In genomic region chr1:181862676-181863374, GRCm38 (mm10) we compare ENCODE assay signal across 16 mouse cellular contexts. TPM values are rescaled to one million over a fixed set of nuclear protein-coding genes. Genes with fewer than 3 reads are reported as not detected.
A peak's percentile ranks its signal among the peaks of the same experiment; 100 is the strongest.
DNase-seq lines count a peak whose midpoint lies in the region; ATAC-seq and TF ChIP-seq lines count a peak whose summit lies in the region.
"Had no signal": no experiment of that assay in that cellular context is flagged by ENCODE, and none has a peak within 500 bp of the region (broad histone marks: within the 10 kb centered on the region; RNA-seq: fewer than 3 reads in every experiment).

No protein-coding gene starts in this region.

- 53% methylated on average over 16 of the region's 16 CpGs for WGBS in intestine, embryonic 15.5 days
- 46% methylated on average over 16 of the region's 16 CpGs for WGBS in forebrain, postnatal 0 days
- WGBS in heart, embryonic 12.5 days: 57% methylated on average over 16 of the region's 16 CpGs

- no peak overlapping the region for H3K4me2 ChIP-seq in intestine, embryonic 15.5 days (replicated peaks)
- H3K4me2 ChIP-seq in forebrain, postnatal 0 days (ENCODE audit: low read depth): no peak overlapping the region
- H3K4me2 ChIP-seq in heart, embryonic 12.5 days: no peak overlapping the region
- H3K4me2 ChIP-seq: limb, embryonic 15.5 days; neural tube, embryonic 15.5 days had no signal

- H3K9me3 ChIP-seq in E14TG2a.4 (ENCODE audit: low read length): peaks cover 11% of the 10 kb centered on the region
- H3K9me3 ChIP-seq in intestine, embryonic 15.5 days: no peaks in the 10 kb centered on the region
- H3K9me3 ChIP-seq in forebrain, postnatal 0 days (ENCODE audit: low read length): no peaks in the 10 kb centered on the region
- no peaks in the 10 kb centered on the region for H3K9me3 ChIP-seq in heart, embryonic 12.5 days (replicated peaks)
- H3K9me3 ChIP-seq: limb, embryonic 15.5 days; neural tube, embryonic 15.5 days had no signal

- no peaks in the 10 kb centered on the region for H3K27me3 ChIP-seq in E14TG2a.4 (ENCODE audit: insufficient read depth, low read length)
- H3K27me3 ChIP-seq in intestine, embryonic 15.5 days (replicated peaks): no peaks in the 10 kb centered on the region
- no peaks in the 10 kb centered on the region for H3K27me3 ChIP-seq in forebrain, postnatal 0 days (ENCODE audit: insufficient read depth, low read length)
- peaks cover 13% of the 10 kb centered on the region for H3K27me3 ChIP-seq in heart, embryonic 12.5 days (replicated peaks)
- H3K27me3 ChIP-seq: limb, embryonic 15.5 days; neural tube, embryonic 15.5 days had no signal

- H3K9ac ChIP-seq in intestine, embryonic 15.5 days: no peak overlapping the region
- H3K9ac ChIP-seq in forebrain, postnatal 0 days: no peak overlapping the region
- no peak overlapping the region for H3K9ac ChIP-seq in heart, embryonic 12.5 days
- H3K9ac ChIP-seq: limb, embryonic 15.5 days; neural tube, embryonic 15.5 days had no signal

- peak overlapping the region; percentile 57 for H3K27ac ChIP-seq in intestine, embryonic 15.5 days
- no peak overlapping the region for H3K27ac ChIP-seq in forebrain, postnatal 0 days (ENCODE audit: low read depth, low read length)
- no peak overlapping the region for H3K27ac ChIP-seq in heart, embryonic 12.5 days (ENCODE audit: poor library complexity, severe bottlenecking)
- H3K27ac ChIP-seq: heart, adult 2 months; kidney, postnatal 0 days; limb, embryonic 15.5 days; neural tube, embryonic 15.5 days had no signal

- H3K36me3 ChIP-seq in E14TG2a.4 (ENCODE audit: insufficient read depth, low read length): no peaks in the 10 kb centered on the region
- H3K36me3 ChIP-seq in intestine, embryonic 15.5 days: no peaks in the 10 kb centered on the region
- no peaks in the 10 kb centered on the region for H3K36me3 ChIP-seq in forebrain, postnatal 0 days (ENCODE audit: insufficient read depth)
- H3K36me3 ChIP-seq in heart, embryonic 12.5 days: no peaks in the 10 kb centered on the region
- H3K36me3 ChIP-seq: limb, embryonic 15.5 days; neural tube, embryonic 15.5 days had no signal

- no peak for TF ChIP-seq CTCF in E14TG2a.4 (conservative IDR thresholded peaks at IDR 0.05; ENCODE audit: low read length)
- TF ChIP-seq CTCF in forebrain, postnatal 0 days (IDR thresholded peaks at IDR 0.05; ENCODE audit: low read depth): no peak

- peak overlapping the region; percentile 43 for H3K4me3 ChIP-seq in E14TG2a.4 (replicated peaks; ENCODE audit: low read length)
- no peak overlapping the region for H3K4me3 ChIP-seq in intestine, embryonic 15.5 days (replicated peaks)
- no peak overlapping the region for H3K4me3 ChIP-seq in forebrain, postnatal 0 days (ENCODE audit: low read depth, low read length)
- H3K4me3 ChIP-seq in heart, embryonic 12.5 days: no peak overlapping the region
- H3K4me3 ChIP-seq: heart, adult 2 months; limb, embryonic 15.5 days; neural tube, embryonic 15.5 days had no signal

- peak; percentile 61 for ATAC-seq in intestine, embryonic 15.5 days
- no peak for ATAC-seq in forebrain, postnatal 0 days
- no peak for ATAC-seq in heart, embryonic 12.5 days (ENCODE audit: insufficient number of reproducible peaks, low FRiP score)
- ATAC-seq: forebrain, embryonic 14.5 days had no signal

- peak; percentile 46 for DNase-seq in kidney, adult 11 months
- no peak for DNase-seq in kidney, postnatal 10 days
- DNase-seq in kidney, postnatal 36 days: peak; percentile 58 to 61
- DNase-seq in adrenal gland, postnatal 14 days: no peak
- DNase-seq in forebrain, postnatal 0 days: no peak
- DNase-seq: B cell, adult 2 months; cerebellum, postnatal 10 days; heart, adult 2 months; lung, postnatal 14 days had no signal

- H3K4me1 ChIP-seq in E14TG2a.4 (replicated peaks; ENCODE audit: low read depth, low read length): peaks cover 89% of the 10 kb centered on the region
- peaks cover 12% of the 10 kb centered on the region for H3K4me1 ChIP-seq in intestine, embryonic 15.5 days (replicated peaks)
- no peaks in the 10 kb centered on the region for H3K4me1 ChIP-seq in forebrain, postnatal 0 days (ENCODE audit: insufficient read depth)
- H3K4me1 ChIP-seq in heart, embryonic 12.5 days (replicated peaks): peaks cover 12% of the 10 kb centered on the region; the same call in 1 of the 2 replicates
- H3K4me1 ChIP-seq: neural tube, embryonic 15.5 days had no signal

RNA-seq across cellular contexts. Expression of gene Lbr, which starts 20.0 kb away (rescaled TPM):
- 138 and 156 TPM in 2 replicates for polyA plus RNA-seq in intestine, embryonic 15.5 days (2015; fragmentation: Nextera tagmentation; extraction: Ambion mirVana)
- total RNA-seq in adrenal gland, postnatal 14 days (2021): 33.7 and 42.9 TPM in 2 replicates
- 21.9 and 23.7 TPM in 2 replicates for total RNA-seq in forebrain, postnatal 0 days (2014; rRNA removed)
- polyA plus RNA-seq in forebrain, postnatal 0 days (2015; fragmentation: Nextera tagmentation; extraction: Ambion mirVana): 17.7 and 19.8 TPM in 2 replicates
- 100 and 105 TPM in 2 replicates for polyA plus RNA-seq in heart, embryonic 12.5 days (2016; fragmentation: Nextera tagmentation; extraction: Ambion mirVana)

Comparison
In these comparisons a context has a peak if more than half of its experiments do, and no peak if none do; other contexts are left out.
1. DNase-seq: peak in kidney, adult 11 months (single experiment) and kidney, postnatal 36 days (2 of 2); none in kidney, postnatal 10 days (single experiment), adrenal gland, postnatal 14 days (single experiment) and forebrain, postnatal 0 days (single experiment).